Comparison of ENCODE assay signal across 20 mouse cellular contexts in the genomic region with DNA sequence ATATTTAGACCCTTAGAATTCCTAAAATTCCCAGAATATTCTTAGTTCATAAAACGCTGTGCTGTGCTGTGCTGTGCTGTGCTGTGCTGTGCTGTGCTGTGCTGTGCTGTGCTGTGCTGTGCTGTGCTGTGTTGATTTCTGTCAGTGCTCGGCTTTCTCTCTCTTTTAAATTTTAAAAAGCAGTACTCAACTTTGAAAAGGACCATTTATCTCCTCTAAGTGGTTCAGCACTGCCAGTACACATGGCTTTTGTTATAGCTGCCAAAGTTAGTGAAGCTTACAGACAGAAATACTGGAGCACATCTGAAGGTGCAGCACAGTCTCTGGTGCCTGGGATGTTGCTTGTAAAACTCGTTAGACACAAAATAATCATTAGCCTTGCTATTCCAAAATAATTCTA.
A peak's percentile ranks its signal among the peaks of the same experiment; 100 is the strongest.
DNase-seq lines count a peak whose midpoint lies in the region; ATAC-seq and TF ChIP-seq lines count a peak whose summit lies in the region.
"Had no signal": no experiment of that assay in that cellular context is flagged by ENCODE, and none has a peak within 500 bp of the region (broad histone marks: within the 10 kb centered on the region; RNA-seq: fewer than 3 reads in every experiment).

No protein-coding gene starts in this region.

- H3K27ac ChIP-seq in thymus, adult 2 months (ENCODE audit: control insufficient read depth, insufficient read depth, low read length), result peak overlapping the region; percentile 55
- H3K27ac ChIP-seq in limb, embryonic 10.5 days, result no peak overlapping the region
- H3K27ac ChIP-seq: embryonic facial prominence, embryonic 12.5 days; forebrain, embryonic 13.5 days; forebrain, embryonic 15.5 days had no signal

- ATAC-seq in frontal cortex, adult (ENCODE audit: low TSS enrichment), result no peak
- ATAC-seq: activated CD4-positive, CD25-positive, alpha-beta regulatory T cell, adult 4 months; forebrain, embryonic 13.5 days; forebrain, embryonic 15.5 days; forebrain, postnatal 0 days; Patski had no signal

- H3K4me1 ChIP-seq in thymus, adult 2 months (replicated peaks; ENCODE audit: control insufficient read depth, insufficient read depth, low read length), result peaks cover 38% of the 10 kb centered on the region
- H3K4me1 ChIP-seq in limb, embryonic 10.5 days, result peaks cover 22% of the 10 kb centered on the region; the same call in 1 of the 2 replicates
- H3K4me1 ChIP-seq: embryonic facial prominence, embryonic 12.5 days had no signal

- H3K4me3 ChIP-seq in thymus, adult 2 months (ENCODE audit: control insufficient read depth, insufficient read depth, low read length), result no peak overlapping the region
- H3K4me3 ChIP-seq in limb, embryonic 10.5 days, result no peak overlapping the region
- H3K4me3 ChIP-seq: embryonic facial prominence, embryonic 12.5 days; forebrain, embryonic 13.5 days; forebrain, embryonic 15.5 days had no signal

- H3K36me3 ChIP-seq in thymus, adult 2 months (ENCODE audit: control insufficient read depth, insufficient read depth, low read length), result no peaks in the 10 kb centered on the region
- no peaks in the 10 kb centered on the region for H3K36me3 ChIP-seq in limb, embryonic 10.5 days
- H3K36me3 ChIP-seq: embryonic facial prominence, embryonic 12.5 days had no signal

- H3K27me3 ChIP-seq in thymus, adult 2 months (ENCODE audit: control insufficient read depth, insufficient read depth, low read length), result no peaks in the 10 kb centered on the region; the same call in 1 of the 2 replicates
- H3K27me3 ChIP-seq in limb, embryonic 10.5 days (ENCODE audit: low read depth, poor library complexity, severe bottlenecking), result no peaks in the 10 kb centered on the region
- H3K27me3 ChIP-seq: embryonic facial prominence, embryonic 12.5 days; forebrain, embryonic 13.5 days; forebrain, embryonic 15.5 days; Patski had no signal

- WGBS in thymus, adult 2 months, result 54% methylated on average over 3 of the region's 3 CpGs
- 48% methylated on average over 3 of the region's 3 CpGs for whole genome bisulfite sequencing in limb, embryonic 10.5 days

- TF ChIP-seq POLR2A in thymus, adult 2 months (IDR thresholded peaks at IDR 0.05; ENCODE audit: control insufficient read depth, extremely low read depth, insufficient read depth, low read length, poor library complexity), result no peak

- TF ChIP-seq CTCF in thymus, adult 2 months (IDR thresholded peaks at IDR 0.05; ENCODE audit: borderline replicate concordance, control insufficient read depth, extremely low read depth, insufficient read depth, low read length, poor library complexity), result no peak

- no peaks in the 10 kb centered on the region for H3K9me3 ChIP-seq in limb, embryonic 10.5 days (replicated peaks)
- H3K9me3 ChIP-seq: embryonic facial prominence, embryonic 12.5 days; forebrain, embryonic 13.5 days; forebrain, embryonic 15.5 days had no signal

- DNase-seq in thymus, adult 2 months, result no peak
- no peak for DNase-seq in thymus, adult 18-20 months
- DNase-seq in thymus, postnatal 25 days, result peak; percentile 19
- DNase-seq in thymus, postnatal 10 days (ENCODE audit: low spot score in 2 of 2), result no peak
- DNase-seq in Muller cell, postnatal 12 days (ENCODE audit: inconsistent ontology term), result peak; percentile 29
- peak; percentile 16 for DNase-seq in limb, embryonic 10.5 days (ENCODE audit: low spot score)
- DNase-seq: adrenal gland, adult 8-10 months; adrenal gland, postnatal 14 days; adrenal gland, postnatal 36 days; cerebellum, adult 11-12 months; cerebellum, adult 2 months; cerebellum, adult 9-10 months; cerebellum, postnatal 25 days; forebrain, postnatal 0 days had no signal

Comparison
In these comparisons a context has a peak if more than half of its experiments do, and no peak if none do; other contexts are left out.
1. DNase-seq: peak in thymus, postnatal 25 days (single experiment), Muller cell, postnatal 12 days (single experiment) and limb, embryonic 10.5 days (single experiment); none in thymus, adult 2 months (single experiment), thymus, adult 18-20 months (0 of 2) and thymus, postnatal 10 days (0 of 2).